Mouse (Mus musculus): ENCODE measurements around the gene Oosp3. TPM values are rescaled to one million over a fixed set of nuclear protein-coding genes. Genes with fewer than 3 reads are reported as not detected.

Oosp3 gene
- polyA plus RNA-seq (2012; rRNA removed): not detected in 2 replicates

DNA sequence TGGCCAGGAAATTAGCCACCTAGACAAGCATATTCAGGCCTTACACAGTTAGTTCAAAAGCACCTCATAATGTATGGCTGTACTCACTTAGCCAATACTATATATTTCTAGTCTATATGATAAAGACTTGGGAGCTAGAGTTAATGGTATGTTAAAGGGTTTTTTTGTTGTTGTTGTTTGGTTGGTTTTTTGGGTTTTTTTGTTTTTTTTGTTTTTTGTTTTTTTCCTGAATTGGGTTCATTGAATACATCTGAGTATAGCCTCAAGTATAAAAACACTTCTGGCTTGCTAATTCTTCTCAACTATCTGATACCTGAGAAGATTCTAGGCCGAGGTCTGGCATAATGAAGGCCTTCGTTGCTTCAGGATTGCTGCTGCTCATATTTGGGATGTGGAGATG is at the start of gene Oosp3:
TSS of gene Oosp3 (plus strand) at position 301 of the 400 bp plus-strand sequence.
- DNase-seq (ENCODE audit: low spot score): no peak

- no peak for DNase-seq (ENCODE audit: low spot score)
These were observed 47.3 kb upstream of the Oosp3 start for GRCm38 (mm10) chr19:11649564-11649963.

DNA sequence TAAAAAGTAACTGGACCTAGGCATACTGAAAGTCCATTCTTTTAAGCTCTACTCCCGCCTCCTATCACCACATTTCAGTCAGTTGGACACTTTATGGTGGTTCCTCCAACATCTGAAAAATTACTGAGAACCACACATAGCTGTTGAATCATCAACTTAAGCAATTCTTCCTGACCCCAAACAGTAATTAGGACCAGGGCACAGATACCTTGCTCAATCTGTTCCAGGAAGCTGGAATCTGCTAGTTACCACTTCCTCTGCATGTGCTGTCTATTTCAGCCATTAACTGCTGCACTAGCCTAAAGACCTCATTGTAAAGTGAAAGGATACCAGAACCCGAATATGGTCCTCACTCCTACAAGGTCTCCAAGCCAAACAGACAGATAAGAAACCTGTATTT is 37.7 kb upstream of the Oosp3 start:
- no peak for DNase-seq (ENCODE audit: low spot score)

GRCm38 (mm10) chr19:11660459-11660858 is 36.4 kb upstream of the Oosp3 start, which contains the start of gene Oosp2:
Gene Oosp2, minus strand, starts transcription at chr19:11660559.
- no peak for DNase-seq (ENCODE audit: low spot score)

- DNase-seq (ENCODE audit: low spot score): no peak
These were observed 35.3 kb upstream of the Oosp3 start for GRCm38 (mm10) chr19:11661562-11661961.

DNA sequence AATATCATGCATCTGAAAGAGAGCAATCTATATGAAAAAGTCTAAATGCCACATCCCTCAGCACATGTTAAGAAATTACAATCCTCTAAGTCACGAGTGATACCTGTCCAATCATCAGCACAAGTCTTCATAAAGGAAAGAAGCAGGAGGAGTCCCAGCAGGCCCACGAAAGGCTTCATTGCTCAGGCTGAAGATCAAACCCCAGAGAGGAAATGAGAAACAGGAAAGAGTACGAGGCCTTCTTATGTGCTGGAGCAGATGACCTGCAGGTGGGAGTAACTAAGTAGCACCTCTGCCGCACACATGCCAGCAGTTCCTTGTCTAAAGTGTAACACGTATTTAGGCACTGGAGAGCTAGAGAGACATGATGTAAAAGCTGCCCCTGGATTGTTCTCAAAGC is 6.0 kb upstream of the Oosp3 start, which contains the start of gene Oosp1:
TSS of gene Oosp1 (minus strand) at position 312 of the 400 bp plus-strand sequence.
- no peak for DNase-seq (ENCODE audit: low spot score)

- no peak for DNase-seq (ENCODE audit: low spot score)
These were observed 5.4 kb upstream of the Oosp3 start for GRCm38 (mm10) chr19:11691454-11691853.

DNA sequence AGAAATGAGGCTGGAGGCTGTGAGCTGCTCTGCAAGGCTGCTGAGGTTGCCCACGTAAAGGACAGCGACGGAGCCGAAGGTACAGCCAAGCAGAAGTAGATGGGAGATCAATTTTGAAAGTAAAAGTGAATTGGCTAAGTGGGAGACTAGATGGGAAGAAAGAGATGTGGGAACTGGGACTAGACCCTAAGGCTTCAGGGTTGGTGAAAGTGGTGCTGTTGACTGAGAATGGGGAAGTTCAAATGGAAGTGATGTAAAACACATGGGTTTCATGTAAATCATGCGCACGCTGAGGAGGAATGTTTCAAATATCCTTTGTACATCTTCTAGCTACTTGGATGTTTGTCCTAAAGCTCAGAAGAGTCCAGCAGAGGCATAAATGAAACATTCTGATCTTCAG is 1.5 kb downstream of the Oosp3 start:
- no peak for DNase-seq (ENCODE audit: low spot score)

DNA sequence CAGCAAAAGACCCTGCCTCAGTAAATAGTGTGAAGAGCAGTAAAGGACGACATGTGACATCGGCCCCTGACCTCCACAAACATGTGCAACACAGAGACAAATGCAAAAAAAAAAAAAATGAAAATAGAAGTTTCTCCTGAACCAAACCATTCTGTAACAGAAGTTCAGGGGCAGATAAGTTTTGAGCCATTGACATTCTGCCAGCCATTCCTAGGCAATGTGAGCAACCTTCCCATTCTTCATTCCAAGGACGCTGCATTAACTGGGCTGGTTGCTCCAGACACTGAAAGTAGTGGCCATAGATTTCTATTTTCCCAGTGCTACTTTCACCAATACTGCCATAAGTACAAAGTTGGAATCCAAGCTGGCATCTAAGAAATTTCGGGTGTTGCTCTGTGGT is 15.6 kb downstream of the Oosp3 start:
- DNase-seq (ENCODE audit: low spot score): no peak

GRCm38 (mm10) chr19:11720071-11720470 is 23.2 kb downstream of the Oosp3 start:
- DNase-seq (ENCODE audit: low spot score): no peak

- DNase-seq (ENCODE audit: low spot score): no peak
These were observed 27.0 kb downstream of the Oosp3 start for GRCm38 (mm10) chr19:11723870-11724269.

GRCm38 (mm10) chr19:11724275-11724674 is 27.4 kb downstream of the Oosp3 start:
- no peak for DNase-seq (ENCODE audit: low spot score)

DNA sequence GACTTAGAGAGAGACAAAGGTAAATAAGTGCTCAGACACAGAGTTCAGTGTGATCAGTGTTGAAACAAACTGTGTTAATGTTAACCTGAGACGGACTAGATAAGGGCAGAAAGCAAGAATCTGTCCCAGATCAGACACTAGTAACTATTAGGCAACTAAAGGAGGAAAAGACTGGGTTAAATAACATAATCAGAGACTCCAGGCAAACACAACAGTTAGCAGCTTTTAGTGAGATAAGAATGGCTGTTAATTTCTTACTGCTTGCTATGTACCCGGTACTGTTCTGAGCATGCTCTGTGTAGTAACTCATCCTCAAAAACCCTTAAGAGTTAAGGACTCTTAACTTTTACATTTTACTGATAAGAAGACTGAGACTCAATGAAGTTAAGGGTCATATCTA is 29.1 kb downstream of the Oosp3 start:
- no peak for DNase-seq (ENCODE audit: low spot score)

DNA sequence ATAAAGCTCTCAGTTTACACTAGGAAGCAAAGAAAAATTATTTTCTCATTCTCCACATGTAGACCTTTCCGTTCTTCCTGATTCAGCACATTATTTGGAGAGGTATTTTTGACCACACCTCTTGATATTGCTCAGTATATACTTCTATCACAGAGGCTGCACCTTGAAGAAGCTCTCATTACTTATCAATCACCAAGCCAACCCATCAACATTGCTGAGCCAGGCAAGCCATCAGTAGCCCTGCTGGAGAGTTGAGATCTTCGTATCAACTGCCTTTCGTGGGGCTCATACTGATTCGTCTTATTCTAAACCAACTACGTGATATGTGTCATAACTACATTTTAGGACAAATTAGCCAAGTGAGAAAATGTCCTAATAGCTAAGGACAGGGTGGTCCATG is 30.4 kb downstream of the Oosp3 start:
- DNase-seq (ENCODE audit: low spot score): no peak

DNA sequence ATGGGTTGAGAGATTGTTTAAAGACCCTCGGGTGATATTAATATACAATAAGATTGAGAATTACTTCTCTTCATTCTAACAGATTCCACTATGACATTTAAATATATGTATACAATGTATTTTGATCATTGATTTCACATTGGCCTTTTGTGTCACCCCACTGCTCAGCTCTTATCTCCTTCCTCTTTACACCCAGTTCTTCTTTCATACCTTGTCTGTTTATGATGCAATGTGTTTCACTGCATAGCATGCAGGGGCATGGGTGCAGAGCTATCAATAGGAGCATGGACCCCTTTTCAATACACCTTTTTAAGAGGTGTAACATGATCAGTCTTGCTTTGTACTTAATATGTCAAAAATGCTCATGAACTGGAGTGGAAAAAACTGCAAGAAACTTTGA is 33.4 kb downstream of the Oosp3 start:
- DNase-seq (ENCODE audit: low spot score): no peak

GRCm38 (mm10) chr19:11736455-11736854 is 39.6 kb downstream of the Oosp3 start:
- DNase-seq (ENCODE audit: low spot score): no peak

GRCm38 (mm10) chr19:11745680-11746079 is 48.8 kb downstream of the Oosp3 start:
- DNase-seq (ENCODE audit: low spot score): no peak

DNA sequence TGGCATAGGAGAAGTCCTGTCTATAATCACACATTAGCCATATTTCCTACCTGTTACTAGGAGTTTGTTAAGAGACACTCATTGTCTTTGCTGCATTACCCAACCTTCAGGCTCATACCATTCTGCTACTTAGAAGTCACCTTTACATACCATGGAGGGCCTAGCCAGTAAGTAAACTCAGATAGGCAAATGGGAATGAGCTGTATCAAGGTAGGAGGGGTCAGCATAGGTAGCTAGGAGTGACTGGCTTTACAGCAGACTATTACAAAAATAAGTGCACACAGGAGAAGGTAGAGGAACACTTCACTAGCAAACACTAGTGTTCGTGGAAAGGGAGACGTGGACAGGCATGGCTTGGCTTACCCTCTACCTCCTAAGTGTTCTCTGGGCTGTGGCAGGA is 50.4 kb downstream of the Oosp3 start, which contains the start of gene Gif:
TSS of gene Gif (plus strand) at position 257 of the 400 bp plus-strand sequence.
- no peak for DNase-seq (ENCODE audit: low spot score)

Other genes with a start within 250 kb of the Oosp3 start
- gene Ms4a6c, start 227.7 kb upstream of the Oosp3 start, polyA plus RNA-seq (2012; rRNA removed): 12.8 and 13.3 TPM in 2 replicates
- gene Gm8369, start 211.1 kb upstream of the Oosp3 start, polyA plus RNA-seq (2012; rRNA removed): 0.69 and 0.70 TPM in 2 replicates
- 9.2 and 14.0 TPM in 2 replicates for gene Ms4a6b, start 180.5 kb upstream of the Oosp3 start, polyA plus RNA-seq (2012; rRNA removed)
- gene Ms4a4d, start 160.3 kb upstream of the Oosp3 start, polyA plus RNA-seq (2012; rRNA removed): 45.9 and 47.7 TPM in 2 replicates
- 5.2 and 6.5 TPM in 2 replicates for gene Ms4a6d, start 92.2 kb upstream of the Oosp3 start, polyA plus RNA-seq (2012; rRNA removed)
- 0.19 and 0.21 TPM in 2 replicates for gene Ms4a2, start 73.3 kb upstream of the Oosp3 start, polyA plus RNA-seq (2012; rRNA removed)
- not detected in 2 replicates for gene Ms4a3, start 56.2 kb upstream of the Oosp3 start, polyA plus RNA-seq (2012; rRNA removed)
- gene Oosp2, start 36.5 kb upstream of the Oosp3 start, polyA plus RNA-seq (2012; rRNA removed): not detected in 2 replicates
- not detected in 2 replicates for gene Oosp1, start 5.9 kb upstream of the Oosp3 start, polyA plus RNA-seq (2012; rRNA removed)
- gene Gif, start 50.5 kb downstream of the Oosp3 start, polyA plus RNA-seq (2012; rRNA removed): not detected in 2 replicates
- gene Mrpl16, start 73.3 kb downstream of the Oosp3 start, polyA plus RNA-seq (2012; rRNA removed): 32.9 and 33.0 TPM in 2 replicates
- 16.9 and 19.3 TPM in 2 replicates for gene Stx3, start 122.3 kb downstream of the Oosp3 start, polyA plus RNA-seq (2012; rRNA removed)
- 0.08 TPM in 1 of 2 replicates, not detected in the other for gene Olfr1417, start 142.2 kb downstream of the Oosp3 start, polyA plus RNA-seq (2012; rRNA removed)
- not detected in 2 replicates for gene Olfr1418, start 164.0 kb downstream of the Oosp3 start, polyA plus RNA-seq (2012; rRNA removed)
- 0.03 TPM in 1 of 2 replicates, not detected in the other for gene Olfr1419, start 178.1 kb downstream of the Oosp3 start, polyA plus RNA-seq (2012; rRNA removed)
- not detected in 2 replicates for gene Olfr1420, start 189.5 kb downstream of the Oosp3 start, polyA plus RNA-seq (2012; rRNA removed)
- 17.4 and 18.4 TPM in 2 replicates for gene Patl1, start 215.3 kb downstream of the Oosp3 start, polyA plus RNA-seq (2012; rRNA removed)

All from urinary bladder, adult 2 months (tissue).